8 mouse cellular contexts compared by ENCODE assay signal in genomic region chr3:88425330-88425689, GRCm38 (mm10). TPM values are rescaled to one million over a fixed set of nuclear protein-coding genes. Genes with fewer than 3 reads are reported as not detected.
DNase-seq lines count a peak whose midpoint lies in the region; ATAC-seq and TF ChIP-seq lines count a peak whose summit lies in the region.
"Had no signal": no experiment of that assay in that cellular context is flagged by ENCODE, and none has a peak within 500 bp of the region (broad histone marks: within the 10 kb centered on the region; RNA-seq: fewer than 3 reads in every experiment).

No protein-coding gene starts in this region.

- H3K36me3 ChIP-seq in lung, embryonic 14.5 days (ENCODE audit: insufficient read depth), result peaks cover 12% of the 10 kb centered on the region
- H3K36me3 ChIP-seq in forebrain, embryonic 16.5 days (ENCODE audit: control insufficient read depth, insufficient read depth), result peaks cover 5% of the 10 kb centered on the region
- H3K36me3 ChIP-seq in limb, embryonic 15.5 days, result peaks cover 12% of the 10 kb centered on the region
- peaks cover 3% of the 10 kb centered on the region; the same call in 1 of the 2 replicates for H3K36me3 ChIP-seq in stomach, embryonic 14.5 days (ENCODE audit: control insufficient read depth, insufficient read depth, low read length)

- 8% methylated on average over 2 of the region's 2 CpGs for WGBS in lung, embryonic 14.5 days
- 12% methylated on average over 2 of the region's 2 CpGs for WGBS in forebrain, embryonic 16.5 days
- 5% methylated on average over 2 of the region's 2 CpGs for WGBS in limb, embryonic 15.5 days
- WGBS in stomach, embryonic 14.5 days, result 7% methylated on average over 2 of the region's 2 CpGs

- DNase-seq in lung, embryonic 14.5 days, result no peak
- DNase-seq in lung, postnatal 36 days, result no peak
- no peak for DNase-seq in adrenal gland, postnatal 4 days (ENCODE audit: low spot score in 2 of 2)
- no peak for DNase-seq in thymus, postnatal 0 days (ENCODE audit: low spot score)

- peak overlapping the region; percentile 86 for H3K4me2 ChIP-seq in lung, embryonic 14.5 days
- H3K4me2 ChIP-seq in forebrain, embryonic 16.5 days (ENCODE audit: low read length), result peak overlapping the region; percentile 42
- peak overlapping the region; percentile 37; the same call in 1 of the 2 replicates for H3K4me2 ChIP-seq in limb, embryonic 15.5 days
- H3K4me2 ChIP-seq in stomach, embryonic 14.5 days (replicated peaks; ENCODE audit: low read depth, low read length), result no peak overlapping the region; the same call in 1 of the 2 replicates

- no peak overlapping the region for H3K9ac ChIP-seq in lung, embryonic 14.5 days
- no peak overlapping the region for H3K9ac ChIP-seq in forebrain, embryonic 16.5 days (replicated peaks; ENCODE audit: low read depth, low read length)
- no peak overlapping the region for H3K9ac ChIP-seq in limb, embryonic 15.5 days
- H3K9ac ChIP-seq in stomach, embryonic 14.5 days (replicated peaks; ENCODE audit: low read depth, low read length), result no peak overlapping the region

- no peaks in the 10 kb centered on the region for H3K9me3 ChIP-seq in lung, embryonic 14.5 days (ENCODE audit: low read depth, low read length)
- H3K9me3 ChIP-seq in forebrain, embryonic 16.5 days (ENCODE audit: control insufficient read depth, low read length), result no peaks in the 10 kb centered on the region
- no peaks in the 10 kb centered on the region for H3K9me3 ChIP-seq in limb, embryonic 15.5 days
- no peaks in the 10 kb centered on the region for H3K9me3 ChIP-seq in stomach, embryonic 14.5 days (ENCODE audit: control insufficient read depth, low read depth, low read length)

- H3K27me3 ChIP-seq in lung, embryonic 14.5 days (ENCODE audit: insufficient read depth, low read length), result no peaks in the 10 kb centered on the region
- H3K27me3 ChIP-seq in forebrain, embryonic 16.5 days (replicated peaks; ENCODE audit: control insufficient read depth, insufficient read depth, low read length), result no peaks in the 10 kb centered on the region
- H3K27me3 ChIP-seq in limb, embryonic 15.5 days, result no peaks in the 10 kb centered on the region
- H3K27me3 ChIP-seq in stomach, embryonic 14.5 days (ENCODE audit: control insufficient read depth, insufficient read depth, low read length), result no peaks in the 10 kb centered on the region

- ATAC-seq in lung, embryonic 14.5 days (ENCODE audit: insufficient read depth), result no peak
- no peak for ATAC-seq in forebrain, embryonic 16.5 days
- no peak for ATAC-seq in limb, embryonic 15.5 days (ENCODE audit: insufficient number of reproducible peaks, low FRiP score, low TSS enrichment, low read depth)
- no peak for ATAC-seq in stomach, embryonic 14.5 days (ENCODE audit: insufficient number of reproducible peaks, insufficient read depth, low FRiP score, low read depth)

- no peak for TF ChIP-seq CTCF in lung, embryonic 14.5 days (IDR thresholded peaks at IDR 0.05; ENCODE audit: low read depth)

- H3K4me3 ChIP-seq in lung, embryonic 14.5 days (ENCODE audit: low read depth, low read length), result peak overlapping the region; percentile 72
- peak overlapping the region; percentile 78 for H3K4me3 ChIP-seq in forebrain, embryonic 16.5 days (replicated peaks; ENCODE audit: low read length)
- peak overlapping the region; percentile 79 for H3K4me3 ChIP-seq in limb, embryonic 15.5 days
- peak overlapping the region; percentile 79 for H3K4me3 ChIP-seq in stomach, embryonic 14.5 days (ENCODE audit: low read depth, low read length)

- H3K27ac ChIP-seq in lung, embryonic 14.5 days (ENCODE audit: low read depth), result no peak overlapping the region
- H3K27ac ChIP-seq in forebrain, embryonic 16.5 days (ENCODE audit: low read length), result no peak overlapping the region
- peak overlapping the region; percentile 51; the same call in 1 of the 2 replicates for H3K27ac ChIP-seq in limb, embryonic 15.5 days
- no peak overlapping the region for H3K27ac ChIP-seq in stomach, embryonic 14.5 days (ENCODE audit: low read length)

- peaks cover 9% of the 10 kb centered on the region; the same call in 1 of the 2 replicates for H3K4me1 ChIP-seq in lung, embryonic 14.5 days (ENCODE audit: insufficient read depth)
- peaks cover 27% of the 10 kb centered on the region for H3K4me1 ChIP-seq in forebrain, embryonic 16.5 days (replicated peaks; ENCODE audit: control insufficient read depth, insufficient read depth, low read length)
- peaks cover 24% of the 10 kb centered on the region for H3K4me1 ChIP-seq in limb, embryonic 15.5 days
- peaks cover 17% of the 10 kb centered on the region for H3K4me1 ChIP-seq in stomach, embryonic 14.5 days (ENCODE audit: control insufficient read depth, insufficient read depth, low read length)

RNA-seq across cellular contexts. Expression of gene Slc25a44, which starts 0.4 kb away (rescaled TPM):
- polyA plus RNA-seq in lung, embryonic 14.5 days (2014; fragmentation: Nextera tagmentation; extraction: Ambion mirVana), result 16.6 and 18.3 TPM in 2 replicates
- 36.2 and 37.1 TPM in 2 replicates for polyA plus RNA-seq in forebrain, embryonic 16.5 days (2015; fragmentation: Nextera tagmentation; extraction: Ambion mirVana)
- polyA plus RNA-seq in limb, embryonic 15.5 days (2015; fragmentation: Nextera tagmentation; extraction: Ambion mirVana), result 16.5 and 17.1 TPM in 2 replicates
- 18.2 and 18.4 TPM in 2 replicates for polyA plus RNA-seq in stomach, embryonic 14.5 days (2014; fragmentation: Nextera tagmentation; extraction: Ambion mirVana)
- total RNA-seq in adrenal gland, postnatal 4 days (2021), result 10 to 100 TPM; 34.9 to 35.7 TPM
- 9.6 and 12.3 TPM in 2 replicates for polyA plus RNA-seq in thymus, postnatal 0 days (2015; fragmentation: Nextera tagmentation; extraction: Ambion mirVana)

RNA-seq across cellular contexts. Expression of gene Pmf1, which starts 15.2 kb away (rescaled TPM):
- polyA plus RNA-seq in lung, embryonic 14.5 days (2014; fragmentation: Nextera tagmentation; extraction: Ambion mirVana), result 162 and 173 TPM in 2 replicates
- 45.1 and 45.5 TPM in 2 replicates for polyA plus RNA-seq in forebrain, embryonic 16.5 days (2015; fragmentation: Nextera tagmentation; extraction: Ambion mirVana)
- polyA plus RNA-seq in limb, embryonic 15.5 days (2015; fragmentation: Nextera tagmentation; extraction: Ambion mirVana), result 94.9 and 106 TPM in 2 replicates
- 136 and 143 TPM in 2 replicates for polyA plus RNA-seq in stomach, embryonic 14.5 days (2014; fragmentation: Nextera tagmentation; extraction: Ambion mirVana)
- 10 to 100 TPM; 78.8 to 79.0 TPM for total RNA-seq in adrenal gland, postnatal 4 days (2021)
- 144 and 151 TPM in 2 replicates for polyA plus RNA-seq in thymus, postnatal 0 days (2015; fragmentation: Nextera tagmentation; extraction: Ambion mirVana)

RNA-seq across cellular contexts. Expression of gene Sema4a, which starts 35.7 kb away (rescaled TPM):
- 2.8 TPM in 2 replicates for polyA plus RNA-seq in lung, embryonic 14.5 days (2014; fragmentation: Nextera tagmentation; extraction: Ambion mirVana)
- 16.5 and 25.8 TPM in 2 replicates for polyA plus RNA-seq in forebrain, embryonic 16.5 days (2015; fragmentation: Nextera tagmentation; extraction: Ambion mirVana)
- polyA plus RNA-seq in limb, embryonic 15.5 days (2015; fragmentation: Nextera tagmentation; extraction: Ambion mirVana), result 23.1 and 24.5 TPM in 2 replicates
- 8.9 and 11.8 TPM in 2 replicates for polyA plus RNA-seq in stomach, embryonic 14.5 days (2014; fragmentation: Nextera tagmentation; extraction: Ambion mirVana)
- total RNA-seq in adrenal gland, postnatal 4 days (2021), result 10 to 100 TPM; 11.5 to 15.5 TPM
- 14.6 and 15.1 TPM in 2 replicates for polyA plus RNA-seq in thymus, postnatal 0 days (2015; fragmentation: Nextera tagmentation; extraction: Ambion mirVana)

RNA-seq across cellular contexts. Expression of gene Bglap, which starts 41.0 kb away (rescaled TPM):
- polyA plus RNA-seq in lung, embryonic 14.5 days (2014; fragmentation: Nextera tagmentation; extraction: Ambion mirVana), result not detected in 2 replicates
- polyA plus RNA-seq in forebrain, embryonic 16.5 days (2015; fragmentation: Nextera tagmentation; extraction: Ambion mirVana), result 1.1 TPM in 1 of 2 replicates, not detected in the other
- 0.88 and 1.7 TPM in 2 replicates for polyA plus RNA-seq in limb, embryonic 15.5 days (2015; fragmentation: Nextera tagmentation; extraction: Ambion mirVana)
- not detected in 2 replicates for polyA plus RNA-seq in stomach, embryonic 14.5 days (2014; fragmentation: Nextera tagmentation; extraction: Ambion mirVana)
- total RNA-seq in adrenal gland, postnatal 4 days (2021), result 1 to 10 TPM; 2.5 to 2.8 TPM
- 0.80 and 1.2 TPM in 2 replicates for polyA plus RNA-seq in thymus, postnatal 0 days (2015; fragmentation: Nextera tagmentation; extraction: Ambion mirVana)

RNA-seq across cellular contexts. Expression of gene Bglap2, which starts 46.8 kb away (rescaled TPM):
- not detected in 2 replicates for polyA plus RNA-seq in lung, embryonic 14.5 days (2014; fragmentation: Nextera tagmentation; extraction: Ambion mirVana)
- polyA plus RNA-seq in forebrain, embryonic 16.5 days (2015; fragmentation: Nextera tagmentation; extraction: Ambion mirVana), result 2.2 TPM in 1 of 2 replicates, not detected in the other
- polyA plus RNA-seq in limb, embryonic 15.5 days (2015; fragmentation: Nextera tagmentation; extraction: Ambion mirVana), result 1.5 and 2.4 TPM in 2 replicates
- not detected in 2 replicates for polyA plus RNA-seq in stomach, embryonic 14.5 days (2014; fragmentation: Nextera tagmentation; extraction: Ambion mirVana)
- total RNA-seq in adrenal gland, postnatal 4 days (2021), result not detected
- polyA plus RNA-seq in thymus, postnatal 0 days (2015; fragmentation: Nextera tagmentation; extraction: Ambion mirVana), result 0.83 and 1.1 TPM in 2 replicates
- total RNA-seq: layer of hippocampus, postnatal 14 days had no signal
